Mouse (Mus musculus) hindbrain, postnatal 0 days (tissue): ENCODE measurements around the gene Fanca. TPM values are rescaled to one million over a fixed set of nuclear protein-coding genes. Genes with fewer than 3 reads are reported as not detected.

Experiments used
- ATAC-seq: fragments of 200-750 bp; cut with Nextera tagmentation; 2 replicates; pipeline ENCODE4 v1.8.0; 2017; ENCODE audit warnings: mild to moderate bottlenecking, moderate TSS enrichment, moderate library complexity
- DNase-seq: peaks from one replicate; pipeline ENCODE4 v3.0.0-alpha.2; 2015; ENCODE audit warnings: low spot score
- H3K27ac ChIP-seq: fragments of 300-500 bp; sonication (generic); 2 replicates; pipeline ENCODE4 v1.5.1; 2014; ENCODE audit warnings: mild to moderate bottlenecking
- H3K27me3 ChIP-seq: fragments of 300-500 bp; sonication (generic); 2 replicates; pipeline ENCODE4 v1.6.1; 2014; ENCODE audit warnings: low read length, mixed read lengths; ENCODE audit not compliant: insufficient read depth
- H3K36me3 ChIP-seq: fragments of 300-500 bp; sonication (generic); 2 replicates; pipeline ENCODE4 v1.6.1; 2014; ENCODE audit warnings: low read length, mixed read lengths; ENCODE audit not compliant: insufficient read depth
- H3K4me1 ChIP-seq: fragments of 300-500 bp; sonication (generic); 2 replicates; pipeline ENCODE4 v1.6.1; 2014; ENCODE audit warnings: antibody characterized with exemption, low read length, mixed read lengths; ENCODE audit not compliant: insufficient read depth
- H3K4me2 ChIP-seq: fragments of 300-500 bp; sonication (generic); 2 replicates; pipeline ENCODE4 v1.6.1; 2014; ENCODE audit warnings: low read depth, mild to moderate bottlenecking, low read length, moderate library complexity, mixed read lengths
- H3K4me3 ChIP-seq: fragments of 300-500 bp; sonication (generic); 2 replicates; pipeline ENCODE4 v1.5.1; 2014; ENCODE audit warnings: low read length
- H3K9ac ChIP-seq: fragments of 300-500 bp; sonication (generic); replicated peaks from 2 replicates; pipeline ENCODE4 v1.6.1; 2014; ENCODE audit warnings: mild to moderate bottlenecking, low read length, moderate library complexity, mixed read lengths
- H3K9me3 ChIP-seq: fragments of 300-500 bp; sonication (generic); 2 replicates; pipeline ENCODE4 v1.6.1; 2016; ENCODE audit warnings: low read length, mixed read lengths
- CTCF ChIP-seq: IDR thresholded peaks from 2 replicates; pipeline ENCODE4 v1.5.1; 2016; ENCODE audit warnings: antibody characterized with exemption, control low read depth, low read depth
- WGBS: fragments of 180-500 bp; shearing (Covaris S2); extraction: QIAGEN DNeasy Blood & Tissue Kit; methylation state at CpG from one replicate; pipeline ENCODE4 v1.1.7; 2014; 5-methylcytosine and 5-hydroxymethylcytosine counted together
- polyA plus RNA-seq: library from polyadenylated mRNA; unstranded; fragments of >200 nt; fragmentation: Nextera tagmentation; extraction: Ambion mirVana; gene quantifications from 2 replicates; pipeline ENCODE4 v1.2.1, GENCODE M21; 2015
- total RNA-seq: library from RNA; depleted of rRNA; stranded (reverse); fragments of >200 nt; gene quantifications from 2 replicates; pipeline ENCODE4 v1.2.3, GENCODE M21; 2014

Gene Fanca
- total and polyA plus RNA-seq, 2 experiments from 2014 or later: 5.8 to 13.5 TPM

- TF ChIP-seq CTCF: no peak
- Histone ChIP-seq H3K9me3 (no peaks in the 10 kb centered on the region), H3K4me1 (peaks cover 17% of the 10 kb centered on the region), H3K9ac (no peak overlapping the region), H3K36me3 (peaks cover 40% of the 10 kb centered on the region), H3K27me3 (no peaks in the 10 kb centered on the region), H3K4me3 (no peak overlapping the region), H3K4me2 (no peak overlapping the region), H3K27ac (peak overlapping the region; percentile 62; the same call in 1 of the 2 replicates)
- WGBS: 52% methylated on average over 3 of the region's 3 CpGs
- DNase-seq: peak; percentile 9
- peak; percentile 27; the same call in 1 of the 2 replicates for ATAC-seq
Measured at GRCm38 (mm10) chr8:123257114-123257513, 61.3 kb downstream of the Fanca start.

GRCm38 (mm10) chr8:123255170-123255569, 63.2 kb downstream of the Fanca start:
- WGBS: 70% methylated on average over 6 of the region's 6 CpGs
- no peaks in the 10 kb centered on the region for H3K27me3 ChIP-seq
- peak overlapping the region; percentile 92 for H3K9ac ChIP-seq
- no peaks in the 10 kb centered on the region for H3K9me3 ChIP-seq
- no peak overlapping the region for H3K27ac ChIP-seq
- TF ChIP-seq CTCF: peak; percentile 57
- H3K4me1 ChIP-seq: peaks cover 17% of the 10 kb centered on the region
- ATAC-seq: no peak
- peaks cover 49% of the 10 kb centered on the region for H3K36me3 ChIP-seq
- DNase-seq: peak; percentile 17
- H3K4me2 ChIP-seq: peak overlapping the region; percentile 96
- peak overlapping the region; percentile 98 for H3K4me3 ChIP-seq

GRCm38 (mm10) chr8:123254099-123254885, 64.1 kb downstream of the Fanca start, which contains the start of the genes Zfp276 and Vps9d1:
Zfp276 (plus strand) TSS chr8:123254195.
Vps9d1 (minus strand) TSS chr8:123254348.
- WGBS: under 1% methylated on average over 92 of the region's 99 CpGs
- Histone ChIP-seq H3K9ac (peak within 1 kb of the TSS; percentile 92), H3K4me3 (peak within 1 kb of the TSS; percentile 98), H3K27ac (peak within 1 kb of the TSS; percentile 94), H3K9me3 (no peaks in the 10 kb centered on the region), H3K27me3 (no peaks in the 10 kb centered on the region), H3K4me1 (peaks cover 17% of the 10 kb centered on the region), H3K4me2 (peak within 1 kb of the TSS; percentile 96), H3K36me3 (peaks cover 47% of the 10 kb centered on the region)
- ATAC-seq: peak; percentile 94
- peak; percentile 92 for DNase-seq
- no peak for TF ChIP-seq CTCF

- no peak for TF ChIP-seq CTCF
- DNase-seq: peak; percentile 61
- peaks cover 48% of the 10 kb centered on the region for H3K36me3 ChIP-seq
- under 1% methylated on average over 30 of the region's 40 CpGs for WGBS
- H3K4me3 ChIP-seq: peak overlapping the region; percentile 98
- H3K27ac ChIP-seq: peak overlapping the region; percentile 94
- H3K4me2 ChIP-seq: peak overlapping the region; percentile 96
- no peak for ATAC-seq
- peak overlapping the region; percentile 92 for H3K9ac ChIP-seq
- H3K9me3 ChIP-seq: no peaks in the 10 kb centered on the region
- no peaks in the 10 kb centered on the region for H3K27me3 ChIP-seq
- peaks cover 17% of the 10 kb centered on the region for H3K4me1 ChIP-seq
Measured at GRCm38 (mm10) chr8:123253451-123254098, 64.8 kb downstream of the Fanca start.

- H3K9me3 ChIP-seq: no peaks in the 10 kb centered on the region
- H3K36me3 ChIP-seq: peaks cover 49% of the 10 kb centered on the region
- DNase-seq: no peak
- ATAC-seq: no peak
- peak overlapping the region; percentile 94; the same call in 1 of the 2 replicates for H3K27ac ChIP-seq
- H3K4me1 ChIP-seq: peaks cover 17% of the 10 kb centered on the region
- TF ChIP-seq CTCF: no peak
- H3K4me3 ChIP-seq: peak overlapping the region; percentile 98
- 54% methylated on average over 4 of the region's 4 CpGs for WGBS
- H3K9ac ChIP-seq: peak overlapping the region; percentile 92; the same call in 1 of the 2 replicates
- peak overlapping the region; percentile 96 for H3K4me2 ChIP-seq
- no peaks in the 10 kb centered on the region for H3K27me3 ChIP-seq
Measured at GRCm38 (mm10) chr8:123252925-123253324, 65.5 kb downstream of the Fanca start.

GRCm38 (mm10) chr8:123250940-123251339, 67.4 kb downstream of the Fanca start:
- Histone ChIP-seq H3K9me3 (no peaks in the 10 kb centered on the region), H3K4me1 (peaks cover 17% of the 10 kb centered on the region), H3K4me2 (no peak overlapping the region), H3K9ac (no peak overlapping the region), H3K4me3 (no peak overlapping the region), H3K27ac (no peak overlapping the region), H3K36me3 (peaks cover 50% of the 10 kb centered on the region), H3K27me3 (no peaks in the 10 kb centered on the region)
- 93% methylated on average over 5 of the region's 5 CpGs for WGBS
- ATAC-seq (no peak), DNase-seq (no peak)
- TF ChIP-seq CTCF: no peak
